Mouse (Mus musculus) T-helper 17 cell (primary cell): ENCODE measurements around the gene Slc41a2.

Experiments
- in situ Hi-C, 2 experiments: fragments of 300-600 bp; cut with MboI, MseI; formaldehyde crosslinking; loops; 1 replicate in 1 of 2; 2 replicates in 1 of 2; pipeline ENCODE4 v1.15.1; 2025; ENCODE audit warnings: high pct_unique_total_duplicates in 2 of 2

Gene Slc41a2

GRCm38 (mm10) chr10:83234391-83234790 lies 103.3 kb downstream of the Slc41a2 start:
- in situ Hi-C loops = loop anchor here in 1 of 2 experiments (10.0 kb wide), 1 partner anchor 270 kb away; no protein-coding TSS in a partner anchor

- in situ Hi-C loops = loop anchor here in 1 of 2 experiments (10.0 kb wide), 1 partner anchor 271 kb away; no protein-coding TSS in a partner anchor
Measured at GRCm38 (mm10) chr10:83233967-83234366, 103.7 kb downstream of the Slc41a2 start.

GRCm38 (mm10) chr10:83228626-83229025 lies 109.1 kb downstream of the Slc41a2 start:
- in situ Hi-C loops = no loop called here

GRCm38 (mm10) chr10:83224999-83225398 lies 112.7 kb downstream of the Slc41a2 start:
- in situ Hi-C loops = loop anchor here (5.0 to 25.0 kb wide), 2 partner anchors 282 to 313 kb away; no protein-coding TSS in a partner anchor

GRCm38 (mm10) chr10:83220847-83221246 lies 116.8 kb downstream of the Slc41a2 start:
- in situ Hi-C loops = loop anchor here (5.0 to 25.0 kb wide), 2 partner anchors 286 to 309 kb away; no protein-coding TSS in a partner anchor

GRCm38 (mm10) chr10:83220217-83220616 lies 117.5 kb downstream of the Slc41a2 start:
- in situ Hi-C loops = loop anchor here (5.0 to 25.0 kb wide), 2 partner anchors 287 to 308 kb away; no protein-coding TSS in a partner anchor

- in situ Hi-C loops = loop anchor here (5.0 to 25.0 kb wide), 2 partner anchors 288 to 307 kb away; no protein-coding TSS in a partner anchor
Measured at GRCm38 (mm10) chr10:83219729-83220128, 118.0 kb downstream of the Slc41a2 start.

GRCm38 (mm10) chr10:83218778-83219177 lies 118.9 kb downstream of the Slc41a2 start:
- in situ Hi-C loops = loop anchor here in 1 of 2 experiments (25.0 kb wide), 1 partner anchor 306 kb away; no protein-coding TSS in a partner anchor

GRCm38 (mm10) chr10:83217256-83217655 lies 120.4 kb downstream of the Slc41a2 start:
- in situ Hi-C loops = loop anchor here in 1 of 2 experiments (25.0 kb wide), 1 partner anchor 305 kb away; no protein-coding TSS in a partner anchor

GRCm38 (mm10) chr10:83215559-83215958 lies 122.1 kb downstream of the Slc41a2 start:
- in situ Hi-C loops = loop anchor here in 1 of 2 experiments (25.0 kb wide), 1 partner anchor 303 kb away; no protein-coding TSS in a partner anchor

GRCm38 (mm10) chr10:83212618-83213017 lies 125.1 kb downstream of the Slc41a2 start:
- in situ Hi-C loops = loop anchor here in 1 of 2 experiments (5.0 to 25.0 kb wide), 2 partner anchors 105 to 300 kb away; no protein-coding TSS in a partner anchor

GRCm38 (mm10) chr10:83210968-83211583 lies 126.6 kb downstream of the Slc41a2 start:
- in situ Hi-C loops = loop anchor here in 1 of 2 experiments (5.0 to 25.0 kb wide), 2 partner anchors 104 to 299 kb away; no protein-coding TSS in a partner anchor

- in situ Hi-C loops = loop anchor here in 1 of 2 experiments (5.0 to 25.0 kb wide), 2 partner anchors 103 to 298 kb away; no protein-coding TSS in a partner anchor
Measured at GRCm38 (mm10) chr10:83210122-83210521, 127.6 kb downstream of the Slc41a2 start.

- in situ Hi-C loops = loop anchor here in 1 of 2 experiments (25.0 kb wide), 1 partner anchor 297 kb away; no protein-coding TSS in a partner anchor
Measured at GRCm38 (mm10) chr10:83209388-83209787, 128.3 kb downstream of the Slc41a2 start.

GRCm38 (mm10) chr10:83208436-83208835 lies 129.2 kb downstream of the Slc41a2 start:
- in situ Hi-C loops = loop anchor here in 1 of 2 experiments (25.0 kb wide), 1 partner anchor 296 kb away; no protein-coding TSS in a partner anchor

- in situ Hi-C loops = loop anchor here in 1 of 2 experiments (25.0 kb wide), 1 partner anchor 291 kb away; no protein-coding TSS in a partner anchor
Measured at GRCm38 (mm10) chr10:83202906-83203702, 134.6 kb downstream of the Slc41a2 start.

- in situ Hi-C loops = loop anchor here in 1 of 2 experiments (25.0 kb wide), 1 partner anchor 289 kb away; no protein-coding TSS in a partner anchor
Measured at GRCm38 (mm10) chr10:83201525-83201924, 136.2 kb downstream of the Slc41a2 start.

GRCm38 (mm10) chr10:83199290-83199689 lies 138.4 kb downstream of the Slc41a2 start:
- in situ Hi-C loops = no loop called here

GRCm38 (mm10) chr10:83198692-83199091 lies 139.0 kb downstream of the Slc41a2 start:
- in situ Hi-C loops = no loop called here

GRCm38 (mm10) chr10:83197690-83198336 lies 139.9 kb downstream of the Slc41a2 start:
- in situ Hi-C loops = no loop called here

- in situ Hi-C loops = no loop called here
Measured at GRCm38 (mm10) chr10:83191982-83192381, 145.7 kb downstream of the Slc41a2 start.
